Mouse (Mus musculus) megakaryocyte-erythroid progenitor cell, adult 5-6 weeks (primary cell): Measurements from ENCODE around the gene 1700012P22Rik. TPM values are rescaled to one million over a fixed set of nuclear protein-coding genes. Genes with fewer than 3 reads are reported as not detected.

Experiments used
- total RNA-seq, 2 experiments: library from RNA; stranded (forward) in 1 of 2; stranded (reverse) in 1 of 2; fragments of 200-1000, 215-1000 nt in 1 of 2; fragments of >200 nt in 1 of 2; fragmentation: Nextera tagmentation in 1 of 2; gene quantifications; 2 replicates each; pipeline ENCODE4 v1.2.3; 2014 to 2017

1700012P22Rik gene
- total RNA-seq, 2 experiments from 2014 or later = not detected

Other genes with a start within 250 kb of the 1700012P22Rik start
- not detected in 2 replicates for gene Oog2, start 248.1 kb downstream of the 1700012P22Rik start, total RNA-seq (2014; fragmentation: Nextera tagmentation)
- gene Oog2, start 248.1 kb downstream of the 1700012P22Rik start, total RNA-seq (2017) = not detected in 2 replicates
- not detected in 2 replicates for gene C87977, start 225.5 kb downstream of the 1700012P22Rik start, total RNA-seq (2014; fragmentation: Nextera tagmentation)
- not detected in 2 replicates for gene C87977, start 225.5 kb downstream of the 1700012P22Rik start, total RNA-seq (2017)
- gene Pramel5, start 158.3 kb downstream of the 1700012P22Rik start, total RNA-seq (2014; fragmentation: Nextera tagmentation) = not detected in 2 replicates
- not detected in 2 replicates for gene Pramel5, start 158.3 kb downstream of the 1700012P22Rik start, total RNA-seq (2017)
- gene Gm13128, start 108.5 kb downstream of the 1700012P22Rik start, total RNA-seq (2014; fragmentation: Nextera tagmentation) = not detected in 2 replicates
- gene Gm13128, start 108.5 kb downstream of the 1700012P22Rik start, total RNA-seq (2017) = not detected in 2 replicates
- not detected in 2 replicates for gene Gm13119, start 80.8 kb downstream of the 1700012P22Rik start, total RNA-seq (2014; fragmentation: Nextera tagmentation)
- not detected in 2 replicates for gene Gm13119, start 80.8 kb downstream of the 1700012P22Rik start, total RNA-seq (2017)
- not detected in 2 replicates for gene Pramef20, start 60.8 kb downstream of the 1700012P22Rik start, total RNA-seq (2014; fragmentation: Nextera tagmentation)
- gene Pramef20, start 60.8 kb downstream of the 1700012P22Rik start, total RNA-seq (2017) = not detected in 2 replicates
- not detected in 2 replicates for gene Pramef12, start 30.3 kb downstream of the 1700012P22Rik start, total RNA-seq (2014; fragmentation: Nextera tagmentation)
- not detected in 2 replicates for gene Pramef12, start 30.3 kb downstream of the 1700012P22Rik start, total RNA-seq (2017)
- gene Gm9944, start 14.5 kb upstream of the 1700012P22Rik start, total RNA-seq (2014; fragmentation: Nextera tagmentation) = not detected in 2 replicates
- gene Gm9944, start 14.5 kb upstream of the 1700012P22Rik start, total RNA-seq (2017) = not detected in 2 replicates
- not detected in 2 replicates for gene Aadacl3, start 25.0 kb upstream of the 1700012P22Rik start, total RNA-seq (2014; fragmentation: Nextera tagmentation)
- not detected in 2 replicates for gene Aadacl3, start 25.0 kb upstream of the 1700012P22Rik start, total RNA-seq (2017)
- gene 9430007A20Rik, start 81.0 kb upstream of the 1700012P22Rik start, total RNA-seq (2014; fragmentation: Nextera tagmentation) = not detected in 2 replicates
- not detected in 2 replicates for gene 9430007A20Rik, start 81.0 kb upstream of the 1700012P22Rik start, total RNA-seq (2017)
- gene Gm13124, start 126.4 kb upstream of the 1700012P22Rik start, total RNA-seq (2014; fragmentation: Nextera tagmentation) = not detected in 2 replicates
- not detected in 2 replicates for gene Gm13124, start 126.4 kb upstream of the 1700012P22Rik start, total RNA-seq (2017)
- gene Aadacl4, start 174.9 kb upstream of the 1700012P22Rik start, total RNA-seq (2014; fragmentation: Nextera tagmentation) = not detected in 2 replicates
- not detected in 2 replicates for gene Aadacl4, start 174.9 kb upstream of the 1700012P22Rik start, total RNA-seq (2017)
- not detected in 2 replicates for gene Gm436, start 247.6 kb upstream of the 1700012P22Rik start, total RNA-seq (2014; fragmentation: Nextera tagmentation)
- gene Gm436, start 247.6 kb upstream of the 1700012P22Rik start, total RNA-seq (2017) = not detected in 2 replicates